Mouse (Mus musculus) MEL (cell line): ENCODE results near the gene Gm35549. TPM values are rescaled to one million over a fixed set of nuclear protein-coding genes. Genes with fewer than 3 reads are reported as not detected.

Source experiments
- DNase-seq: peaks from one replicate; pipeline ENCODE4 v3.0.0; 2011; ENCODE audit warnings: low read depth, low spot score
- H3K27ac ChIP-seq: 2 replicates; pipeline ENCODE4 v1.5.1; 2012; ENCODE audit warnings: low read depth, mild to moderate bottlenecking, control low read depth, low read length, moderate library complexity; ENCODE audit not compliant: control insufficient read depth
- H3K27me3 ChIP-seq, 2 experiments: fragments of 150-350 bp in 1 of 2; sonication (generic) in 1 of 2; 2 replicates each; pipeline ENCODE4 v1.6.1; 2012; ENCODE audit warnings: low read length in 2 of 2, mild to moderate bottlenecking in 2 of 2, improper control_type of control experiment in 1 of 2, moderate library complexity in 1 of 2; ENCODE audit not compliant: insufficient read depth in 2 of 2, control insufficient read depth in 1 of 2
- H3K36me3 ChIP-seq, 2 experiments: 2 replicates each; pipeline ENCODE4 v1.6.1; 2012 to 2014; ENCODE audit warnings: low read length in 2 of 2, improper control_type of control experiment in 1 of 2, inconsistent platforms in 1 of 2, mild to moderate bottlenecking in 1 of 2; ENCODE audit not compliant: insufficient read depth in 2 of 2, control insufficient read depth in 1 of 2
- H3K4me1 ChIP-seq, 2 experiments: fragments of 150-350 bp in 1 of 2; sonication (generic) in 1 of 2; 2 replicates each; pipeline ENCODE4 v1.6.1; 2012; ENCODE audit warnings: low read length in 2 of 2, improper control_type of control experiment in 1 of 2, mild to moderate bottlenecking in 1 of 2; ENCODE audit not compliant: insufficient read depth in 2 of 2, control insufficient read depth in 1 of 2
- H3K4me3 ChIP-seq, 2 experiments: fragments of 150-350 bp in 1 of 2; sonication (generic) in 1 of 2; 2 replicates each; pipeline ENCODE4 v1.5.1; 2012; ENCODE audit warnings: low read depth in 2 of 2, low read length in 2 of 2, mild to moderate bottlenecking in 2 of 2, moderate library complexity in 2 of 2, control low read depth in 1 of 2, improper control_type of control experiment in 1 of 2; ENCODE audit not compliant: control insufficient read depth in 1 of 2, insufficient read depth in 1 of 2
- H3K79me2 ChIP-seq: 2 replicates; pipeline ENCODE4 v1.6.1; 2012; ENCODE audit warnings: mild to moderate bottlenecking, low read length, moderate library complexity; ENCODE audit not compliant: control insufficient read depth, poor library complexity, insufficient read depth
- H3K9ac ChIP-seq: 2 replicates; pipeline ENCODE4 v1.6.1; 2012; ENCODE audit warnings: low read depth, mild to moderate bottlenecking, control low read depth, low read length, moderate library complexity; ENCODE audit not compliant: control insufficient read depth, poor library complexity, severe bottlenecking
- H3K9me3 ChIP-seq: fragments of 150-350 bp; sonication (generic); replicated peaks from 2 replicates; pipeline ENCODE4 v1.6.1; 2012; ENCODE audit warnings: mild to moderate bottlenecking, low read length, improper control_type of control experiment, moderate library complexity; ENCODE audit not compliant: insufficient read depth
- CHD1 ChIP-seq: IDR thresholded peaks from 2 replicates; pipeline ENCODE4 v1.6.1; 2012; ENCODE audit warnings: low read depth, mild to moderate bottlenecking, inconsistent platforms, low read length, improper control_type of control experiment
- EP300 ChIP-seq, 2 experiments: IDR thresholded peaks; 2 replicates each; pipeline ENCODE4 v1.6.1; 2011; ENCODE audit warnings: improper control_type of control experiment in 2 of 2, low read length in 2 of 2, low read depth in 1 of 2, mild to moderate bottlenecking in 1 of 2
- GABPA ChIP-seq: IDR thresholded peaks from 2 replicates; pipeline ENCODE4 v1.6.1; 2012; ENCODE audit warnings: low read depth, mild to moderate bottlenecking, inconsistent platforms, low read length, improper control_type of control experiment, moderate library complexity
- JUND ChIP-seq: IDR thresholded peaks from 2 replicates; pipeline ENCODE4 v1.6.1; 2011; ENCODE audit warnings: low read depth, mild to moderate bottlenecking, improper control_type of control experiment, low read length
- KAT2A ChIP-seq: conservative IDR thresholded peaks from 2 replicates; pipeline ENCODE4 v1.6.1; 2012; ENCODE audit warnings: low read depth, low read length, improper control_type of control experiment, inconsistent platforms
- MAFK ChIP-seq: IDR thresholded peaks from 2 replicates; pipeline ENCODE4 v1.6.1; 2011; ENCODE audit warnings: low read depth, mild to moderate bottlenecking, low read length, improper control_type of control experiment, borderline replicate concordance
- MYB ChIP-seq: IDR thresholded peaks from 2 replicates; pipeline ENCODE4 v1.6.1; 2011; ENCODE audit warnings: mild to moderate bottlenecking, low read depth, low read length, improper control_type of control experiment
- MYC ChIP-seq: IDR thresholded peaks from 2 replicates; pipeline ENCODE4 v1.6.1; 2011; ENCODE audit warnings: low read depth, mild to moderate bottlenecking, low read length, improper control_type of control experiment, moderate library complexity
- POLR2A ChIP-seq, 2 experiments: IDR thresholded peaks; 2 replicates each; pipeline ENCODE4 v1.6.1; 2011 to 2012; ENCODE audit warnings: low read length in 2 of 2, mild to moderate bottlenecking in 2 of 2, control low read depth in 1 of 2, improper control_type of control experiment in 1 of 2, low read depth in 1 of 2, moderate library complexity in 1 of 2; ENCODE audit not compliant: control insufficient read depth in 1 of 2, insufficient read depth in 1 of 2, poor library complexity in 1 of 2
- POLR2AphosphoS5 ChIP-seq: IDR thresholded peaks from 2 replicates; pipeline ENCODE4 v1.6.1; 2012; ENCODE audit warnings: low read depth, borderline replicate concordance, mild to moderate bottlenecking, inconsistent platforms, low read length, moderate library complexity, mixed read lengths
- RAD21 ChIP-seq: IDR thresholded peaks from 2 replicates; pipeline ENCODE4 v1.6.1; 2011; ENCODE audit warnings: mild to moderate bottlenecking, low read depth, low read length, improper control_type of control experiment
- RCOR1 ChIP-seq: IDR thresholded peaks from 2 replicates; pipeline ENCODE4 v1.6.1; 2012; ENCODE audit warnings: low read depth, mild to moderate bottlenecking, inconsistent platforms, low read length, improper control_type of control experiment
- TAL1 ChIP-seq: IDR thresholded peaks from 2 replicates; pipeline ENCODE4 v1.6.1; 2012; ENCODE audit warnings: mild to moderate bottlenecking, inconsistent platforms, low read length, moderate library complexity, mixed read lengths
- TBP ChIP-seq: IDR thresholded peaks from 2 replicates; pipeline ENCODE4 v1.8.0; 2011; ENCODE audit warnings: low read depth, low read length, improper control_type of control experiment
- TCF12 ChIP-seq: IDR thresholded peaks from 2 replicates; pipeline ENCODE4 v1.6.1; 2014; ENCODE audit warnings: low read depth, mild to moderate bottlenecking, inconsistent platforms, low read length, improper control_type of control experiment, moderate library complexity
- USF1 ChIP-seq: IDR thresholded peaks from 2 replicates; pipeline ENCODE4 v1.6.1; 2014; ENCODE audit warnings: low read depth, mild to moderate bottlenecking, inconsistent platforms, low read length, improper control_type of control experiment, moderate library complexity
- USF2 ChIP-seq, 2 experiments: IDR thresholded peaks; 2 replicates each; pipeline ENCODE4 v1.6.1; 2011 to 2012; ENCODE audit warnings: improper control_type of control experiment in 2 of 2, low read length in 2 of 2, borderline replicate concordance in 1 of 2, inconsistent platforms in 1 of 2, low read depth in 1 of 2, mild to moderate bottlenecking in 1 of 2; ENCODE audit not compliant: insufficient read depth in 1 of 2
- ZC3H11A ChIP-seq: IDR thresholded peaks from 2 replicates; pipeline ENCODE4 v1.6.1; 2012; ENCODE audit warnings: low read depth, mild to moderate bottlenecking, inconsistent platforms, low read length, improper control_type of control experiment
- ZKSCAN1 ChIP-seq: IDR thresholded peaks from 2 replicates; pipeline ENCODE4 v1.6.1; 2012; ENCODE audit warnings: low read depth, mild to moderate bottlenecking, inconsistent platforms, low read length, improper control_type of control experiment, moderate library complexity
- ZMIZ1 ChIP-seq: IDR thresholded peaks from 2 replicates; pipeline ENCODE4 v1.6.1; 2012; ENCODE audit warnings: low read depth, mild to moderate bottlenecking, inconsistent platforms, low read length, improper control_type of control experiment, moderate library complexity
- ZNF384 ChIP-seq: IDR thresholded peaks from 2 replicates; pipeline ENCODE4 v1.6.1; 2012; ENCODE audit warnings: low read depth, mild to moderate bottlenecking, inconsistent platforms, low read length, improper control_type of control experiment
- polyA plus RNA-seq, 2 experiments: library from polyadenylated mRNA; stranded (reverse) in 1 of 2; unstranded in 1 of 2; fragments of >175 nt in 1 of 2; fragments of >200 nt in 1 of 2; gene quantifications; 2 replicates each; pipeline versions ENCODE4 v1.2.1 to v1.2.4; 2012; ENCODE audit warnings: low replicate concordance in 2 of 2, low read depth in 1 of 2; ENCODE audit not compliant: insufficient read length in 2 of 2, insufficient read depth in 1 of 2, missing spikeins in 1 of 2
- total RNA-seq: library from RNA; depleted of rRNA; stranded (reverse); fragments of 300-350 nt; gene quantifications from 2 replicates; pipeline ENCODE4 v1.2.3, GENCODE M21; 2012

Gm35549 gene
- total and polyA plus RNA-seq, 3 experiments, result 0.31 TPM; not detected in 2

GRCm38 (mm10) chr9:122829826-122830380, 13.9 kb downstream of the Gm35549 start (continued):
- TF ChIP-seq MYC, result no peak
- TF ChIP-seq MAFK, result no peak
- TF ChIP-seq, all 39 proteins: peak for 0

DNA sequence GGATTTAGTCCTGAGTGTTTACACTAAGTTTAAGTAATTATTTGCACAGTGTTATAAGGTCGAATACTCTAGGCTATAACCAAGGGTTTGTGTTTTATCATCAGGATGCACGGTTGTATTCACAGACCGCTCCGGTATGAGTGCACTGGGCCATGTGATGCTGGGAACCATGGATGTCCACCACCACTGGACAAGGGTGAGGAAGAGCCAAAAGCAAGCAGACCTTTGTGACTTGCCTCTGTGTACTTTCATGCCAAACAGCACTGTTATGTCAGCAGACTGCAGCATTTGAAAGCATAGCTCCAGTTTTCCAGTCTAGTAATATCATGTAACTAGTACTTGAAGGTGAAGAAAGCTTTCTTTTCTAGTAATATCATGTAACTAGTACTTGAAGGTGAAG, 17.1 kb downstream of the Gm35549 start:
- H3K36me3 ChIP-seq, result no peaks in the 10 kb centered on the region; a peak in 2 of 4 replicates
- TF ChIP-seq CHD1 (no peak), TBP (no peak), RAD21 (no peak), ZKSCAN1 (no peak), KAT2A (no peak), RCOR1 (no peak), ZMIZ1 (no peak), POLR2AphosphoS5 (no peak), EP300 (IDR thresholded peaks at IDR 0.05; ENCODE audit: low read depth in 1 of 2, low read length in 2 of 2) (no peak), ZC3H11A (no peak), USF2 (IDR thresholded peaks at IDR 0.05; ENCODE audit: borderline replicate concordance in 1 of 2, insufficient read depth in 1 of 2, low read depth in 1 of 2, low read length in 2 of 2) (no peak), MYB (no peak), JUND (no peak), USF1 (no peak), TAL1 (no peak), TCF12 (no peak), POLR2A (IDR thresholded peaks at IDR 0.05; ENCODE audit: control insufficient read depth in 1 of 2, insufficient read depth in 1 of 2, low read depth in 1 of 2, low read length in 2 of 2, poor library complexity in 1 of 2) (no peak), ZNF384 (no peak), GABPA (no peak)
- DNase-seq, result no peak
- H3K4me1 ChIP-seq, result no peaks in the 10 kb centered on the region
- H3K9me3 ChIP-seq, result no peaks in the 10 kb centered on the region
- no peaks in the 10 kb centered on the region for H3K27me3 ChIP-seq
- H3K4me3 ChIP-seq, result no peak overlapping the region
- H3K27ac ChIP-seq, result no peak overlapping the region
- no peaks in the 10 kb centered on the region for H3K79me2 ChIP-seq
- no peak overlapping the region for H3K9ac ChIP-seq
